Mouse (Mus musculus) right cerebral cortex, postnatal 36 days (tissue): ENCODE measurements at regions not wholly inside any gene's neighbourhood (a gene's known extent, or its start where the extent isn't known, plus 50 kb on each side); places are given as distances from the start of the nearest gene placed in this dataset.
A peak's percentile ranks its signal among the peaks of the same experiment; 100 is the strongest.

Experiments used
- DNase-seq, 2 experiments: peaks; one replicate each; pipeline ENCODE4 v3.0.0; 2022; ENCODE audit warnings: low spot score in 2 of 2, mixed read lengths in 1 of 2

GRCm38 (mm10) chr3:34761783-34762182, 111.6 kb downstream of the Sox2 start:
- no peak for DNase-seq

GRCm38 (mm10) chr3:34764559-34764958, 114.4 kb downstream of the Sox2 start:
- DNase-seq, result no peak

GRCm38 (mm10) chr3:34765151-34765550, 114.9 kb downstream of the Sox2 start:
- no peak for DNase-seq

GRCm38 (mm10) chr3:34769818-34770217, 119.6 kb downstream of the Sox2 start:
- no peak for DNase-seq

GRCm38 (mm10) chr3:34770271-34770670, 120.1 kb downstream of the Sox2 start:
- DNase-seq, result no peak

- DNase-seq, result no peak
Measured at GRCm38 (mm10) chr3:34772035-34772434, 121.8 kb downstream of the Sox2 start.

- DNase-seq, result no peak
Measured at GRCm38 (mm10) chr3:34773678-34774425, 123.6 kb downstream of the Sox2 start.

GRCm38 (mm10) chr3:34781770-34782169, 131.6 kb downstream of the Sox2 start:
- no peak for DNase-seq

- no peak for DNase-seq
Measured at GRCm38 (mm10) chr3:34783398-34783797, 133.2 kb downstream of the Sox2 start.

- DNase-seq, result no peak
Measured at GRCm38 (mm10) chr3:34787211-34787610, 137.0 kb downstream of the Sox2 start.

- DNase-seq, result no peak
Measured at GRCm38 (mm10) chr3:34795103-34795983, 145.1 kb downstream of the Sox2 start.

GRCm38 (mm10) chr3:34795984-34796266, 145.7 kb downstream of the Sox2 start:
- no peak for DNase-seq

- no peak for DNase-seq
Measured at GRCm38 (mm10) chr3:34808833-34809232, 158.6 kb downstream of the Sox2 start.

- DNase-seq, result no peak
Measured at GRCm38 (mm10) chr3:34811753-34812152, 161.5 kb downstream of the Sox2 start.

GRCm38 (mm10) chr3:34813046-34813625, 162.9 kb downstream of the Sox2 start:
- DNase-seq, result no peak

GRCm38 (mm10) chr3:34825036-34825435, 174.8 kb downstream of the Sox2 start:
- no peak for DNase-seq

GRCm38 (mm10) chr3:34826396-34826795, 176.2 kb downstream of the Sox2 start:
- no peak for DNase-seq

GRCm38 (mm10) chr3:34828453-34829206, 178.4 kb downstream of the Sox2 start:
- peak in 1 of 2 experiments; percentile 44 for DNase-seq

GRCm38 (mm10) chr3:34836741-34837267, 186.6 kb downstream of the Sox2 start:
- DNase-seq, result no peak

- no peak for DNase-seq
Measured at GRCm38 (mm10) chr3:34837644-34838332, 187.6 kb downstream of the Sox2 start.
